Mouse (Mus musculus): ENCODE measurements around the gene Ky. TPM values are rescaled to one million over a fixed set of nuclear protein-coding genes. Genes with fewer than 3 reads are reported as not detected.

Ky gene
- total RNA-seq, 2 experiments from 2014 or later, result not detected

DNA sequence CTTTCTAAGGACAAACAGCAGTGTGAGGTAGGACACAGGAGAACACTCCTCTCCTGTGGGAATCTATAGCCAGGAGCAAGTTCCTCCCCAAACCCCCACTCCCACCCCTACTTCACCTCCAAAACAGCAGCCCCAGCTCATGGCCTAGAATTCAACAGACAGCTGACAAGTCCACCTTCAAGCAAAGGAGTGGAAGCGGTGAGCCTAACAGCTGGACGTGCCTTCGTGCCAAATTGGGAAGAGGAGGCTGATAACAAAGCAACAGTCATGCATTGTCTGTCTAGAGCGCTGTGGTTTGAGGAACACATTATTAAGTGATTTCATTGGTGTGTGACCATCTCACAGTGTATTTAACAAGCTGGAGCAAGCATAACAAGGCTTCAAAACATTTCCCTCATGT, 4.4 kb upstream of the Ky start:
- ATAC-seq (replicated peaks; ENCODE audit: low FRiP score, poor library complexity, severe bottlenecking), result no peak

GRCm38 (mm10) chr9:102502015-102502633, 3.4 kb upstream of the Ky start:
- no peak for ATAC-seq (replicated peaks; ENCODE audit: low FRiP score, poor library complexity, severe bottlenecking)

DNA sequence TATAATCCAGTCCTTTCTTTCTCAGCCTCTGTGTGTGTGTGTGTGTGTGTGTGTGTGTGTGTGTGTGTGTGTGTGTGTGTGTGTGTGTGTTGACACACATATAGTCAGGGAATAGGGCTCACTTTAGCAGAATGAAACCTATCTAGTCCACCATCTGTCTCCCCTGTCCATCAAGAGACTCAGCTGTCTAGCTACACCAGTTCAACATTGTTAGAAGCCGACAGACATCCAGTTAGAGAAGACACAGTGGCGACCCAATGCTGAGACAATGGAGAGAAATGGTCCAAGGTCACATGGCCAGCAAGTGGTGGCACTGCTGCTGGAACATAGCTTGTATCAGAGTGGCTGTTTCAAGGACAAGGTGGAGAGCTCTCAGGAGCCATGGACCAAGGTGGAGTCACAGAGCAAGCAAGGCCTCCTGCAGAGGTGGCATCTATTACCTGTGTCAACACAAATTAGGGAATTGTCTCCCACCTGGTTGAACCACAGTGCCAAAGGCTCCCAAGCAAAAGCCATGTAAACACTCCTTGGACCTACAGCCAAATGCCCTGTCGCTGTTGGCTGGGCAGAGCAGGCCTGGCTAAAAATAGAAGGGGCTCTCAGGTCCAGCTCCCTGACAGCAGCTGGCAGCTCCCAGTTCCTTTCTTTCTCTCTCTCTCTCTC, 703 bp upstream of the Ky start:
- no peak for ATAC-seq (replicated peaks; ENCODE audit: low FRiP score, poor library complexity, severe bottlenecking)

- ATAC-seq (replicated peaks; ENCODE audit: low FRiP score, poor library complexity, severe bottlenecking), result no peak
These were observed 2.8 kb downstream of the Ky start for GRCm38 (mm10) chr9:102508315-102508714.

- no peak for ATAC-seq (replicated peaks; ENCODE audit: low FRiP score, poor library complexity, severe bottlenecking)
These were observed 5.9 kb downstream of the Ky start for GRCm38 (mm10) chr9:102511423-102511822.

GRCm38 (mm10) chr9:102513578-102513977, 8.0 kb downstream of the Ky start:
- no peak for ATAC-seq (replicated peaks; ENCODE audit: low FRiP score, poor library complexity, severe bottlenecking)

- no peak for ATAC-seq (replicated peaks; ENCODE audit: low FRiP score, poor library complexity, severe bottlenecking)
These were observed 12.9 kb downstream of the Ky start for GRCm38 (mm10) chr9:102518443-102518842.

- ATAC-seq (replicated peaks; ENCODE audit: low FRiP score, poor library complexity, severe bottlenecking), result no peak
These were observed 15.8 kb downstream of the Ky start for GRCm38 (mm10) chr9:102521396-102521795.

GRCm38 (mm10) chr9:102528106-102528505, 22.6 kb downstream of the Ky start:
- ATAC-seq (replicated peaks; ENCODE audit: low FRiP score, poor library complexity, severe bottlenecking), result no peak

DNA sequence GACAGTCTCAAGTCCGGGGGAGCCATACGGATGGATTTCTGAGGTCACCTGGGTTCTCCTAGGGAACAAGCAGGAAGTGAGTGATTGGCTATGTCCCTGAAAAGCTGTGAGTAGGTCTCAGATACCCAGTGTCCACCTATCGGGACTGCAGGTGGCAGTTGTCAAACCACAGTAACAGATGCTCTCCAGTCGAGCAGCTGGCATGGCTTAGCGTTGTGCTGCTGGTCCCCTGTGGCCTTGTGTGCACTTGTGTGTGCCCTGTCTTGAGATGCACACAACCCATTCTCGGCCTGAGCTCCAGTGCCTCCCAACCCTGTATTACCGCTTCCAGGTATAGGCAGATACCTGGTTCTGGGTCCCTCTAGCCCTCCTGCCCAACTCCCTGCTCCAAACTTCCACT, 23.0 kb downstream of the Ky start:
- ATAC-seq (replicated peaks; ENCODE audit: low FRiP score, poor library complexity, severe bottlenecking), result no peak

DNA sequence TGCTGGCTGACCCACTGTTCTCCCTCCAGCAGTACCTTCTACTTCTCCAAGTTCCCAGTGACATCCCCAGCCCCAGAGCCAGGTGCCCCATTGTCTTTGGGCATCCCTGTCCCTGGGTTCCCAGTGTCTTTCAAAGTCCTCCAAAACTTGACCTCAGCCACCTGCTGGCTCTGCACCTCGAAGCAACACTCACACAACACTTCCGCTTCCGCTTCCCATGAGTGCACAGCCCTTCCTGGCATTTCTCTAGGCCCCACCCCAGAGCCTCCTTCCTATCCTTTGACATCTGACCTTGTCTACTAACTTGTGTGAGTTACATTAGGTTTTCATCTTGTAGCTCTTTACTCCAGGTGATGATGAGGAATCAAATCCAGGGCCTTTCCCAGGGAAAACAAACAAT, 23.5 kb downstream of the Ky start:
- no peak for ATAC-seq (replicated peaks; ENCODE audit: low FRiP score, poor library complexity, severe bottlenecking)

DNA sequence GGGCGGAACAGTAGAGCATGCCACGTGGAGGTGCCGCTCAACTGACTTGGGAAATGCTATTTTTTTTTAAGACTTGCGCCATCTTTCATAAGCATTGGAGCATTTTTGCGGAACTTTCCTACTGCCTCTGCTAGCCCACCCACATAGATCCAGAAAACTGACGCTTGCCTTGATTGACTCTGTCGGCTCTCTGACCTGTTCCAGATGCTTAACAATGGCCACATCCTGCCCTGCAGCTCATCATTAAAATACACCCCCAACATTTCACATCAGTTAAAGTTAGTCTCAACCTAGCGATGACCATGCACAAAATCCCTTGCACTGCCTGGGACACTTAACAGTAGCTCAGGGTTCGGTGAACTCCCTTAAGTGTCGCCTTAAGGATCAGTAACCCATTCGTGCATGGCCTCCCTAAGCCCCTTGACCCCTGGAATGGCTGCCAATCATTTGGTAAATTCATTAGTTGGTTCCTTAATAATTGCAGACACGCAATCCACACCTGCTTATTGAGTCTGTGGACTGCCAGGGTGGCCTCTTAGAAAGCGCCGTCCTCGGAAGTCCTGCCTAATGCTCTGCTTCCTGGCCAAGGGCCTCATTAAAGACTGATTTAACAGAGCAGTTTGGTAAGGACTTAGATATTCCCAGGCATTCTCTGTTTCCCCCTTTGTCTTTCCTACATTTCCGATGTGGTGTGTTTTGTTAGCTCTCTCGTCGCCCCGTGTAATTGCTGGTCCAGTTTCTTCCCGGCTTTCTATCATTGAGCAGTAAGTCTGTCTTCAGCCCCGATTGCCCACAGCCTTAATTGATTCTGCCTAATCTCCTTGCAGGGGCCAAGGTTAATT, 25.7 kb downstream of the Ky start:
- ATAC-seq (replicated peaks; ENCODE audit: low FRiP score, poor library complexity, severe bottlenecking), result no peak

DNA sequence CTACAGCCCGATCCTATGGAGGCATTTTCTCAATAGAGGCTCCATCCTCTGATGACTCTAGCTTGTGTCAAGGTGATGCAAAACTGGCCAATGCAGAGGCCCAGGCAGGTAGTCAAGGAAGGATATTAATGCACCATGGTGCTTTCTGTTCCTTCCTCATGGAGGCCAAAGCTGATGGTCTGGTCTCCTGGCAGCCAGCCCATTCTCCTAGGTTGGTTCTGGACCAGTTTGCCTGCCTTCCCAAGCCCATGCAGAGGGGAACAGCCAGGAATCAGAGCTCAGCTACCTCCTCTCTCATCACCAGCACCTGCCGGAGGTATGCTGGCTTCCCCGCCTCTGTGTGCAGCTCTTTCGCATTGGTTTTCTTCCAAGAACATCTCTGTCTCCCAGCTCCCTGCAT, 31.4 kb downstream of the Ky start:
- no peak for ATAC-seq (replicated peaks; ENCODE audit: low FRiP score, poor library complexity, severe bottlenecking)

DNA sequence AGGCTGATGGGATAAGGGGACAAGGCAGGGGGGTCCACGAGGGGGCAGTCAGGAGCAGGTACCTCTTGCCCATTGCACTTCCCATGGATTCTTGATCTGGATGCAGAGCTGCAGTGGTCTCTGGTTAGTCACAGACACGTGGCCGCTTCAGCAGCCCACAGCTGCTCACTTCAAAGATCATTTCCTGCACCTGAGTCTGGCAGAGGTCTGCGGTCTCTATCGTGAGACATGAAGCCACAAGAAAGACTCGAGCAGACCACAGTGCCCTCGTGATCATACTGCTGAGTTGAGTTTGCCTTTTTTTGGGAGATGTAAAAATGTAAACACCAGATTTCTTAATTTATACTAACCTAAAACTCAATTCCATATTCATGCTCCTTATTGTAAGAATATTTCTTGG, 34.1 kb downstream of the Ky start:
- no peak for ATAC-seq (replicated peaks; ENCODE audit: low FRiP score, poor library complexity, severe bottlenecking)

- ATAC-seq (replicated peaks; ENCODE audit: low FRiP score, poor library complexity, severe bottlenecking), result no peak
These were observed 36.1 kb downstream of the Ky start for GRCm38 (mm10) chr9:102541666-102542065.

DNA sequence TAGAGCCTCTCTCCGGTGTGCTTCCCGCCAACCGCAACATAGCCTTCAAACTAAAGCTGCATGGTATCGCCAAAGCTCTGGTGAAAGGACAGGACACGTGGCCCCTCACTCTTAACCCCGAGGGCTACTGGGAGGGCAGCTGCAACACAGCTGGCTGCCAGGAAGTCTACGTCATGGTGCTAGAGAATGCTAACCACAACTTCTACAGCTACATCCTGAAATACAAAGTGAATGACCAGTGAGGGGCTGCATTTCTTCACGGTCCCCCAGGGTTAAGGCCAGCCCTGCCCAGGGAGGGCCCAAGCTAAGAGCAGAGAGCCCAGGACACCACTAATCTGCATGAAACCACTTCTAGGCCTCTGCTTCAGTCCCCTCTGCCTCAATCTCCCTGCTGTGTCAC, 37.0 kb downstream of the Ky start:
- ATAC-seq (replicated peaks; ENCODE audit: low FRiP score, poor library complexity, severe bottlenecking), result no peak

- ATAC-seq (replicated peaks; ENCODE audit: low FRiP score, poor library complexity, severe bottlenecking), result no peak
These were observed 38.2 kb downstream of the Ky start for GRCm38 (mm10) chr9:102543761-102544115.

DNA sequence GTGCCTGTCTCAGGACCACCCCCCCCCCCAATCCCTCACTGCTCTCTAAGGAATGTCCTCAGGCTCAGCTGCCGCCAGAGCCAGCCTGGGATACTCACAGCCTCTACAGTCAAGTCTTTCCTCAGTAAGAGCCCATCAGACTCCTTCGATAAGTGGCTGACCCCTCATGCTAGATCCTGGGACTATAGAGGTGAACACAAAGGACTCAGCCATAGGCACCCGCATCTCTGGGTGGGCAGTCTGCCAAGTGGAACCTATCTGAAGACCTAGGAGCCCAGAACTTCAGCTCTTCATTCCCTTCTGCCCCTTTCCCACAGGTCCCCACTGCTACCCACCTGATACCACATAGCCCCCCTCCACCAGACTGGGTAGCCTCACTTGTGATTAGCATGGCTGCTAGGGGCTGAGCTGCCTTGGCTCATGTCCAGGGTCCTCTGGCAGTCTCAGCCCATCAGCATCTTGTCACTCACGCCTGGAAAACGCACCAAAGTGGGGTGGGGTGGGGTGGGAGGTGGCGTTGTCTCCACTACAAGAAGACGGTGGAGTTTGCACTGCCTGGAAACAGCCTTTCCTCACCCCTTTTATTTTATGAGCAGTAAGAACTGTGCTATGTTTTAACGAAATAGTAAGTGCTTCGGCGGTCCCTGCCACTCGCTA, 38.7 kb downstream of the Ky start:
- ATAC-seq (replicated peaks; ENCODE audit: low FRiP score, poor library complexity, severe bottlenecking), result no peak

DNA sequence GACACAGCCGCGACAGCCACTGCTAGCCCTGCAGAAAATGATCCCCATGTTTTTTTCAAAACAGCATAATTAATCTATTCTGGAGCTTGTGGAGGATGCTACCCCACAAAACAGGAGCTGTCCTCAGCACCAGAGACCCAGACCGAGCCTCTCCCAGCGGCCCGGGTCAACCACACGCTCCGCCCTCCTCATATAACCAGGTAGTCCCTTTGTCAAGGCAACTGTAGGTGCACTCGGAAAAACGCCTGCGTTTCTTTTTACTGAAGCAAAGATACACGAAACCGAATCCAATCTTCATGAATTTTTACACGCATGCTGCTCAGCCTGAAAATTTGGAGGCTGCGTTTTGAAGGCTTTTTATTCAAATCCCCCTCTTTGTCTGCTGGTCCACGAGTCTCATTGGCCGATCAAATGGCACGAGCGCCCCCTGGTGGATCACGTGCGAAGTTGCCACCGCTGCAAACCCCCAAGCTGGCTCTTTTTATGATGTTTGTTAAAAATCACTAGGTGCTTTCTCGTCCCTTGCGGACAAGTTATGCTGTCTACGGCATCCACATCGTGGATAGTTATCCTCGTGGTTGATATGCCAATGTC, 39.3 kb downstream of the Ky start:
- ATAC-seq (replicated peaks; ENCODE audit: low FRiP score, poor library complexity, severe bottlenecking), result no peak

Measured in erythroid progenitor cell, adult 5-6 weeks (primary cell).